Mouse (Mus musculus) limb, embryonic 14.5 days (tissue): ENCODE measurements at regions not wholly inside any gene's neighbourhood (a gene's known extent, or its start where the extent isn't known, plus 50 kb on each side); places are given as distances from the start of the nearest gene placed in this dataset.

ENCODE experiments used
- ATAC-seq: fragments of 200-750 bp; cut with Nextera tagmentation; 2 replicates; pipeline ENCODE4 v1.8.0; 2017; ENCODE audit warnings: low read depth, moderate number of reproducible peaks, moderate TSS enrichment; ENCODE audit not compliant: low FRiP score
- DNase-seq: peaks from one replicate; pipeline ENCODE4 v3.0.0-alpha.2; 2015; ENCODE audit warnings: low spot score
- H3K27ac ChIP-seq: fragments of 300-500 bp; sonication (generic); replicated peaks from 2 replicates; pipeline ENCODE4 v1.5.1; 2014; ENCODE audit warnings: low read depth, mild to moderate bottlenecking, low read length, moderate library complexity, mixed read lengths
- H3K27me3 ChIP-seq: fragments of 300-500 bp; sonication (generic); 2 replicates; pipeline ENCODE4 v1.6.1; 2014; ENCODE audit warnings: low read length, mixed read lengths; ENCODE audit not compliant: control insufficient read depth, insufficient read depth
- H3K36me3 ChIP-seq: fragments of 300-500 bp; sonication (generic); 2 replicates; pipeline ENCODE4 v1.6.1; 2014; ENCODE audit warnings: mild to moderate bottlenecking, low read length, moderate library complexity, mixed read lengths; ENCODE audit not compliant: control insufficient read depth, insufficient read depth
- H3K4me1 ChIP-seq: fragments of 300-500 bp; sonication (generic); 2 replicates; pipeline ENCODE4 v1.6.1; 2014; ENCODE audit warnings: antibody characterized with exemption, low read length, mixed read lengths; ENCODE audit not compliant: control insufficient read depth, insufficient read depth
- H3K4me2 ChIP-seq: fragments of 300-500 bp; sonication (generic); replicated peaks from 2 replicates; pipeline ENCODE4 v1.6.1; 2014; ENCODE audit warnings: low read depth, mild to moderate bottlenecking, low read length, moderate library complexity; ENCODE audit not compliant: severe bottlenecking
- H3K4me3 ChIP-seq: fragments of 300-500 bp; sonication (generic); replicated peaks from 2 replicates; pipeline ENCODE4 v1.5.1; 2014; ENCODE audit warnings: low read length
- H3K9ac ChIP-seq: fragments of 300-500 bp; sonication (generic); 2 replicates; pipeline ENCODE4 v1.6.1; 2014; ENCODE audit warnings: mild to moderate bottlenecking, low read depth, low read length, moderate library complexity; ENCODE audit not compliant: severe bottlenecking
- H3K9me3 ChIP-seq: fragments of 300-500 bp; sonication (generic); 2 replicates; pipeline ENCODE4 v1.6.1; 2016; ENCODE audit warnings: low read length; ENCODE audit not compliant: control insufficient read depth
- POLR2A ChIP-seq: fragments of 200-500 bp; IDR thresholded peaks from 2 replicates; pipeline ENCODE4 v1.8.0; 2012; ENCODE audit warnings: inconsistent platforms, mild to moderate bottlenecking, moderate library complexity, borderline replicate concordance; ENCODE audit not compliant: insufficient read depth, insufficient read length; ENCODE audit errors: extremely low read depth
- WGBS: fragments of 180-500 bp; shearing (Covaris S2); extraction: QIAGEN DNeasy Blood & Tissue Kit; methylation state at CpG from one replicate; pipeline ENCODE4 v1.1.7; 2014; 5-methylcytosine and 5-hydroxymethylcytosine counted together

- Histone ChIP-seq H3K9ac (no peak overlapping the region), H3K27ac (no peak overlapping the region), H3K4me2 (no peak overlapping the region), H3K36me3 (no peaks in the 10 kb centered on the region), H3K9me3 (no peaks in the 10 kb centered on the region; the same call in 1 of the 2 replicates), H3K4me3 (no peak overlapping the region), H3K4me1 (no peaks in the 10 kb centered on the region), H3K27me3 (no peaks in the 10 kb centered on the region)
- DNase-seq (no peak), ATAC-seq (no peak)
- WGBS: 92% methylated on average over 5 of the region's 5 CpGs
- TF ChIP-seq POLR2A: no peak
Observed at GRCm38 (mm10) chr10:3171366-3171765, 96.2 kb downstream of the H60c start.

- Histone ChIP-seq H3K27me3 (no peaks in the 10 kb centered on the region), H3K4me3 (no peak overlapping the region), H3K27ac (no peak overlapping the region), H3K36me3 (no peaks in the 10 kb centered on the region), H3K9ac (no peak overlapping the region), H3K9me3 (peaks cover 4% of the 10 kb centered on the region; the same call in 1 of the 2 replicates), H3K4me2 (no peak overlapping the region), H3K4me1 (no peaks in the 10 kb centered on the region)
- DNase-seq (no peak), ATAC-seq (no peak)
- TF ChIP-seq POLR2A: no peak
- WGBS: 78% methylated on average over 4 of the region's 4 CpGs
Observed at GRCm38 (mm10) chr10:3155542-3155941, 112.0 kb downstream of the H60c start.

GRCm38 (mm10) chr10:3148171-3148570 lies 119.4 kb downstream of the H60c start:
- DNase-seq: no peak
- 86% methylated on average over 4 of the region's 4 CpGs for WGBS

GRCm38 (mm10) chr10:3139306-3139705 lies 128.3 kb downstream of the H60c start:
- Histone ChIP-seq H3K9ac (no peak overlapping the region), H3K4me2 (no peak overlapping the region), H3K27ac (no peak overlapping the region), H3K4me1 (no peaks in the 10 kb centered on the region), H3K4me3 (no peak overlapping the region), H3K27me3 (no peaks in the 10 kb centered on the region), H3K9me3 (no peaks in the 10 kb centered on the region), H3K36me3 (no peaks in the 10 kb centered on the region)
- WGBS: 86% methylated on average over 4 of the region's 4 CpGs
- DNase-seq: no peak
- TF ChIP-seq POLR2A: no peak
- no peak for ATAC-seq

More at GRCm38 (mm10) chr10:3148171-3148570, 119.4 kb downstream of the H60c start:
- no peak overlapping the region for H3K9ac ChIP-seq
- no peaks in the 10 kb centered on the region for H3K36me3 ChIP-seq
- H3K4me2 ChIP-seq: no peak overlapping the region
- H3K27ac ChIP-seq: no peak overlapping the region
- H3K27me3 ChIP-seq: no peaks in the 10 kb centered on the region
- peaks cover 4% of the 10 kb centered on the region; the same call in 1 of the 2 replicates for H3K9me3 ChIP-seq
- H3K4me3 ChIP-seq: no peak overlapping the region
- no peak for ATAC-seq
- no peak for TF ChIP-seq POLR2A
- H3K4me1 ChIP-seq: no peaks in the 10 kb centered on the region

- H3K9me3 ChIP-seq: peaks cover 9% of the 10 kb centered on the region
- H3K27ac ChIP-seq: no peak overlapping the region
- H3K4me3 ChIP-seq: no peak overlapping the region
- H3K27me3 ChIP-seq: no peaks in the 10 kb centered on the region
- TF ChIP-seq POLR2A: no peak
- WGBS: 81% methylated on average over 1 of the region's 1 CpGs
- H3K9ac ChIP-seq: no peak overlapping the region
- H3K36me3 ChIP-seq: no peaks in the 10 kb centered on the region
- H3K4me1 ChIP-seq: no peaks in the 10 kb centered on the region
- ATAC-seq: no peak
- no peak overlapping the region for H3K4me2 ChIP-seq
- DNase-seq: no peak
Observed at GRCm38 (mm10) chr10:3127491-3127890, 140.1 kb downstream of the H60c start.
